Mouse (Mus musculus) C2C12 (cell line): Measurements from ENCODE around the gene Wnt3. TPM values are rescaled to one million over a fixed set of nuclear protein-coding genes. Genes with fewer than 3 reads are reported as not detected.

ENCODE experiments used
- H3K27me3 ChIP-seq: one replicate; pipeline ENCODE4 v1.6.1; 2011; ENCODE audit not compliant: control insufficient read depth, insufficient read depth, insufficient read length
- H3K36me3 ChIP-seq: one replicate; pipeline ENCODE4 v1.6.1; 2011; ENCODE audit not compliant: control insufficient read depth, insufficient read depth
- H3K4me3 ChIP-seq: one replicate; pipeline ENCODE4 v1.5.1; 2011; ENCODE audit warnings: mild to moderate bottlenecking, control low read depth; ENCODE audit not compliant: poor library complexity, insufficient read depth, severe bottlenecking
- H3K79me2 ChIP-seq: one replicate; pipeline ENCODE4 v1.6.1; 2011; ENCODE audit not compliant: control insufficient read depth, insufficient read depth
- H3K79me3 ChIP-seq: one replicate; pipeline ENCODE4 v1.6.1; 2011; ENCODE audit warnings: low read depth, control low read depth
- H3ac ChIP-seq: one replicate; pipeline ENCODE3; 2011; ENCODE audit warnings: low read depth; ENCODE audit not compliant: control insufficient read depth, insufficient read length
- CEBPB ChIP-seq: IDR thresholded peaks from one replicate; pipeline ENCODE4 v1.6.1; 2011; ENCODE audit warnings: low read depth, mild to moderate bottlenecking, control low read depth, moderate library complexity
- CTCF ChIP-seq: IDR thresholded peaks from one replicate; pipeline ENCODE4 v1.5.1; 2011; ENCODE audit not compliant: control insufficient read depth, insufficient read depth, insufficient read length
- FOSL1 ChIP-seq: IDR thresholded peaks from one replicate; pipeline ENCODE4 v1.8.0; 2011; ENCODE audit warnings: mild to moderate bottlenecking, low read length; ENCODE audit not compliant: poor library complexity, insufficient read depth, severe bottlenecking
- MAX ChIP-seq: IDR thresholded peaks from one replicate; pipeline ENCODE4 v1.6.1; 2011; ENCODE audit warnings: mild to moderate bottlenecking, control low read depth
- MYOD1 ChIP-seq: IDR thresholded peaks from one replicate; pipeline ENCODE4 v1.6.1; 2011; ENCODE audit warnings: low read depth; ENCODE audit not compliant: control insufficient read depth, insufficient read length
- MYOG ChIP-seq: IDR thresholded peaks from one replicate; pipeline ENCODE4 v1.6.1; 2011; ENCODE audit not compliant: control insufficient read depth, insufficient read length; ENCODE audit errors: extremely low read depth
- USF1 ChIP-seq: IDR thresholded peaks from one replicate; pipeline ENCODE4 v1.6.1; 2011; ENCODE audit warnings: low read depth, mild to moderate bottlenecking, control low read depth, moderate library complexity
- polyA plus RNA-seq: library from polyadenylated mRNA; unstranded; fragments of >200 nt; fragmentation: generic; extraction: Trizol; gene quantifications from one replicate; pipeline ENCODE4 v1.2.1, GENCODE M21; 2012; ENCODE audit warnings: missing spikeins

The Wnt3 gene
- polyA plus RNA-seq, 1 experiment = 0.01 TPM

- Histone ChIP-seq H3ac (no peak overlapping the region), H3K27me3 (peaks cover 76% of the 10 kb centered on the region), H3K79me2 (no peaks in the 10 kb centered on the region), H3K4me3 (no peak overlapping the region), H3K36me3 (no peaks in the 10 kb centered on the region), H3K79me3 (no peaks in the 10 kb centered on the region)
- TF ChIP-seq CEBPB = no peak
- TF ChIP-seq MYOG = no peak
These were observed 37.3 kb downstream of the Wnt3 start for GRCm38 (mm10) chr11:103811246-103811645.

GRCm38 (mm10) chr11:103814808-103815207 lies 40.9 kb downstream of the Wnt3 start:
- Histone ChIP-seq H3K36me3 (no peaks in the 10 kb centered on the region), H3K79me2 (no peaks in the 10 kb centered on the region), H3ac (no peak overlapping the region), H3K4me3 (no peak overlapping the region), H3K79me3 (no peaks in the 10 kb centered on the region), H3K27me3 (peaks cover 47% of the 10 kb centered on the region)
- TF ChIP-seq CTCF (no peak), MYOD1 (no peak), MAX (no peak), USF1 (no peak), CEBPB (no peak), MYOG (no peak), FOSL1 (no peak)

GRCm38 (mm10) chr11:103815986-103816385 lies 42.0 kb downstream of the Wnt3 start:
- TF ChIP-seq MYOD1 = no peak
- TF ChIP-seq CTCF = no peak
- no peak for TF ChIP-seq FOSL1
- TF ChIP-seq USF1 = no peak
- no peak for TF ChIP-seq CEBPB
- TF ChIP-seq MAX = no peak
- no peak for TF ChIP-seq MYOG
- Histone ChIP-seq H3K4me3 (no peak overlapping the region), H3K79me2 (no peaks in the 10 kb centered on the region), H3ac (no peak overlapping the region), H3K36me3 (no peaks in the 10 kb centered on the region), H3K27me3 (peaks cover 35% of the 10 kb centered on the region), H3K79me3 (no peaks in the 10 kb centered on the region)

- H3ac ChIP-seq = no peak overlapping the region
- no peaks in the 10 kb centered on the region for H3K79me2 ChIP-seq
- peaks cover 28% of the 10 kb centered on the region for H3K27me3 ChIP-seq
- H3K4me3 ChIP-seq = no peak overlapping the region
- no peaks in the 10 kb centered on the region for H3K79me3 ChIP-seq
- no peaks in the 10 kb centered on the region for H3K36me3 ChIP-seq
- no peak for TF ChIP-seq MAX
- TF ChIP-seq USF1 = no peak
- no peak for TF ChIP-seq CTCF
- TF ChIP-seq FOSL1 = no peak
- no peak for TF ChIP-seq MYOG
- TF ChIP-seq CEBPB = no peak
- no peak for TF ChIP-seq MYOD1
These were observed 42.8 kb downstream of the Wnt3 start for GRCm38 (mm10) chr11:103816719-103817118.

GRCm38 (mm10) chr11:103827201-103827600 lies 53.3 kb downstream of the Wnt3 start:
- TF ChIP-seq MYOG (no peak), MAX (no peak), USF1 (no peak), MYOD1 (no peak), CEBPB (no peak), FOSL1 (no peak), CTCF (no peak)

GRCm38 (mm10) chr11:103828866-103829265 lies 54.9 kb downstream of the Wnt3 start:
- H3K79me3 ChIP-seq = no peaks in the 10 kb centered on the region

More at GRCm38 (mm10) chr11:103827201-103827600, 53.3 kb downstream of the Wnt3 start:
- Histone ChIP-seq H3K4me3 (no peak overlapping the region), H3K27me3 (no peaks in the 10 kb centered on the region), H3ac (no peak overlapping the region), H3K79me3 (no peaks in the 10 kb centered on the region), H3K36me3 (peaks cover 16% of the 10 kb centered on the region), H3K79me2 (no peaks in the 10 kb centered on the region)

More at GRCm38 (mm10) chr11:103828866-103829265, 54.9 kb downstream of the Wnt3 start:
- TF ChIP-seq USF1 (no peak), MAX (no peak), MYOD1 (no peak), MYOG (no peak), CTCF (no peak), FOSL1 (no peak), CEBPB (no peak)
- peaks cover 10% of the 10 kb centered on the region for H3K36me3 ChIP-seq
- no peaks in the 10 kb centered on the region for H3K79me2 ChIP-seq
- no peak overlapping the region for H3K4me3 ChIP-seq
- H3ac ChIP-seq = no peak overlapping the region
- H3K27me3 ChIP-seq = no peaks in the 10 kb centered on the region
